Mouse (Mus musculus): ENCODE results near the gene Sdk1. TPM values are rescaled to one million over a fixed set of nuclear protein-coding genes. Genes with fewer than 3 reads are reported as not detected.

Gene Sdk1
- total RNA-seq, 1 experiment, result 1.2 TPM

- Histone ChIP-seq H3K4me1 (ENCODE audit: control insufficient read depth in 2 of 2, insufficient read depth in 2 of 2, low read length in 2 of 2, poor library complexity in 1 of 2) (0 out of 4 replicates have a peak, but pooled peaks cover 0 to 2% of the 10 kb centered on the region in 2 experiments), H3K9me3 (ENCODE audit: control insufficient read depth, insufficient read depth, low read depth, low read length) (no peaks in the 10 kb centered on the region), H3K4me3 (ENCODE audit: insufficient read depth in 1 of 2, low read depth in 1 of 2, low read length in 2 of 2, poor library complexity in 1 of 2, severe bottlenecking in 1 of 2) (no peak overlapping the region), H3K9ac (ENCODE audit: insufficient read depth, low read depth, low read length, poor library complexity, severe bottlenecking) (no peak overlapping the region), H3K36me3 (ENCODE audit: control insufficient read depth, insufficient read depth, low read length, poor library complexity, severe bottlenecking) (no peaks in the 10 kb centered on the region), H3K27ac (ENCODE audit: insufficient read depth, low read depth, low read length, poor library complexity, severe bottlenecking) (no peak overlapping the region)
- in situ Hi-C loops (cut with MboI; ENCODE audit: low sequenced_read_pairs in 2 of 2, unreplicated experiment in 2 of 2), result no loop called here
- no peak for TF ChIP-seq MAFK (IDR thresholded peaks at IDR 0.05; ENCODE audit: insufficient read depth, low read depth, low read length)
- no peak for TF ChIP-seq CHD2 (IDR thresholded peaks at IDR 0.05; ENCODE audit: low read depth, low read length)
- no peak for TF ChIP-seq ZC3H11A (IDR thresholded peaks at IDR 0.05; ENCODE audit: borderline replicate concordance, low read depth, low read length)
- no peak for TF ChIP-seq ZNF384 (IDR thresholded peaks at IDR 0.05; ENCODE audit: low read depth, low read length)
- TF ChIP-seq HCFC1 (IDR thresholded peaks at IDR 0.05; ENCODE audit: borderline replicate concordance, insufficient read depth, low read length), result no peak
- no peak for DNase-seq (ENCODE audit: low read depth, low spot score)
Observed at GRCm38 (mm10) chr5:141984322-141984721, 743.0 kb downstream of the Sdk1 start.

GRCm38 (mm10) chr5:141985003-141985402 is 743.7 kb downstream of the Sdk1 start:
- TF ChIP-seq MAFK (IDR thresholded peaks at IDR 0.05; ENCODE audit: insufficient read depth, low read depth, low read length) (no peak), ZNF384 (IDR thresholded peaks at IDR 0.05; ENCODE audit: low read depth, low read length) (0 out of 2 replicates have a peak, but pooled peaks have one; percentile 17), CHD2 (IDR thresholded peaks at IDR 0.05; ENCODE audit: low read depth, low read length) (no peak), HCFC1 (IDR thresholded peaks at IDR 0.05; ENCODE audit: borderline replicate concordance, insufficient read depth, low read length) (no peak), ZC3H11A (IDR thresholded peaks at IDR 0.05; ENCODE audit: borderline replicate concordance, low read depth, low read length) (peak; percentile 57; the same call in 1 of the 2 replicates)
- H3K4me3 ChIP-seq (ENCODE audit: insufficient read depth in 1 of 2, low read depth in 1 of 2, low read length in 2 of 2, poor library complexity in 1 of 2, severe bottlenecking in 1 of 2), result no peak overlapping the region
- H3K4me1 ChIP-seq (ENCODE audit: control insufficient read depth in 2 of 2, insufficient read depth in 2 of 2, low read length in 2 of 2, poor library complexity in 1 of 2), result 0 out of 4 replicates have a peak, but pooled peaks cover 0 to 2% of the 10 kb centered on the region in 2 experiments
- H3K36me3 ChIP-seq (ENCODE audit: control insufficient read depth, insufficient read depth, low read length, poor library complexity, severe bottlenecking), result no peaks in the 10 kb centered on the region
- H3K9me3 ChIP-seq (ENCODE audit: control insufficient read depth, insufficient read depth, low read depth, low read length), result no peaks in the 10 kb centered on the region
- in situ Hi-C loops (cut with MboI; ENCODE audit: low sequenced_read_pairs in 2 of 2, unreplicated experiment in 2 of 2), result no loop called here
- no peak overlapping the region for H3K9ac ChIP-seq (ENCODE audit: insufficient read depth, low read depth, low read length, poor library complexity, severe bottlenecking)
- no peak overlapping the region for H3K27ac ChIP-seq (ENCODE audit: insufficient read depth, low read depth, low read length, poor library complexity, severe bottlenecking)
- DNase-seq (ENCODE audit: low read depth, low spot score), result peak; percentile 86

- no peak overlapping the region for H3K4me3 ChIP-seq (ENCODE audit: insufficient read depth in 1 of 2, low read depth in 1 of 2, low read length in 2 of 2, poor library complexity in 1 of 2, severe bottlenecking in 1 of 2)
- in situ Hi-C loops (cut with MboI; ENCODE audit: low sequenced_read_pairs in 2 of 2, unreplicated experiment in 2 of 2), result no loop called here
- H3K4me1 ChIP-seq (ENCODE audit: control insufficient read depth in 2 of 2, insufficient read depth in 2 of 2, low read length in 2 of 2, poor library complexity in 1 of 2), result 0 out of 4 replicates have a peak, but pooled peaks cover 0 to 2% of the 10 kb centered on the region in 2 experiments
- H3K36me3 ChIP-seq (ENCODE audit: control insufficient read depth, insufficient read depth, low read length, poor library complexity, severe bottlenecking), result no peaks in the 10 kb centered on the region
- TF ChIP-seq ZNF384 (IDR thresholded peaks at IDR 0.05; ENCODE audit: low read depth, low read length), result no peak
- TF ChIP-seq CHD2 (IDR thresholded peaks at IDR 0.05; ENCODE audit: low read depth, low read length), result no peak
- TF ChIP-seq ZC3H11A (IDR thresholded peaks at IDR 0.05; ENCODE audit: borderline replicate concordance, low read depth, low read length), result no peak
- no peak for TF ChIP-seq HCFC1 (IDR thresholded peaks at IDR 0.05; ENCODE audit: borderline replicate concordance, insufficient read depth, low read length)
- no peak for TF ChIP-seq MAFK (IDR thresholded peaks at IDR 0.05; ENCODE audit: insufficient read depth, low read depth, low read length)
- DNase-seq (ENCODE audit: low read depth, low spot score), result no peak
- no peak overlapping the region for H3K27ac ChIP-seq (ENCODE audit: insufficient read depth, low read depth, low read length, poor library complexity, severe bottlenecking)
- H3K9ac ChIP-seq (ENCODE audit: insufficient read depth, low read depth, low read length, poor library complexity, severe bottlenecking), result no peak overlapping the region
- no peaks in the 10 kb centered on the region for H3K9me3 ChIP-seq (ENCODE audit: control insufficient read depth, insufficient read depth, low read depth, low read length)
Observed at GRCm38 (mm10) chr5:141985551-141985950, 744.3 kb downstream of the Sdk1 start.

GRCm38 (mm10) chr5:141987287-141987799 is 746.1 kb downstream of the Sdk1 start:
- Histone ChIP-seq H3K36me3 (ENCODE audit: control insufficient read depth, insufficient read depth, low read length, poor library complexity, severe bottlenecking) (no peaks in the 10 kb centered on the region), H3K4me3 (ENCODE audit: insufficient read depth in 1 of 2, low read depth in 1 of 2, low read length in 2 of 2, poor library complexity in 1 of 2, severe bottlenecking in 1 of 2) (no peak overlapping the region), H3K27ac (ENCODE audit: insufficient read depth, low read depth, low read length, poor library complexity, severe bottlenecking) (no peak overlapping the region), H3K9me3 (ENCODE audit: control insufficient read depth, insufficient read depth, low read depth, low read length) (no peaks in the 10 kb centered on the region), H3K9ac (ENCODE audit: insufficient read depth, low read depth, low read length, poor library complexity, severe bottlenecking) (no peak overlapping the region), H3K4me1 (ENCODE audit: control insufficient read depth in 2 of 2, insufficient read depth in 2 of 2, low read length in 2 of 2, poor library complexity in 1 of 2) (0 out of 4 replicates have a peak, but pooled peaks cover 0 to 2% of the 10 kb centered on the region in 2 experiments)
- in situ Hi-C loops (cut with MboI; ENCODE audit: low sequenced_read_pairs in 2 of 2, unreplicated experiment in 2 of 2), result no loop called here
- TF ChIP-seq HCFC1 (IDR thresholded peaks at IDR 0.05; ENCODE audit: borderline replicate concordance, insufficient read depth, low read length) (no peak), ZNF384 (IDR thresholded peaks at IDR 0.05; ENCODE audit: low read depth, low read length) (no peak), ZC3H11A (IDR thresholded peaks at IDR 0.05; ENCODE audit: borderline replicate concordance, low read depth, low read length) (no peak), MAFK (IDR thresholded peaks at IDR 0.05; ENCODE audit: insufficient read depth, low read depth, low read length) (no peak), CHD2 (IDR thresholded peaks at IDR 0.05; ENCODE audit: low read depth, low read length) (peak; percentile 10; the same call in 1 of the 2 replicates)
- DNase-seq (ENCODE audit: low read depth, low spot score), result peak; percentile 40
